Mouse (Mus musculus) intestine, embryonic 16.5 days (tissue): ENCODE data around the gene Cmtm5. TPM values are rescaled to one million over a fixed set of nuclear protein-coding genes. Genes with fewer than 3 reads are reported as not detected.
"Not testable (repeated sequence)": the region's sequence is repeated elsewhere in the genome, so short reads cannot be mapped to it uniquely, and the experiment has no call there.

Experiments
- ATAC-seq: fragments of 200-750 bp; cut with Nextera tagmentation; 2 replicates; pipeline ENCODE4 v1.8.0; 2017; ENCODE audit warnings: moderate TSS enrichment, moderate library complexity
- H3K27ac ChIP-seq: fragments of 300-500 bp; sonication (generic); 2 replicates; pipeline ENCODE4 v1.5.1; 2014; ENCODE audit warnings: mild to moderate bottlenecking, low read length
- H3K27me3 ChIP-seq: fragments of 300-500 bp; sonication (generic); replicated peaks from 2 replicates; pipeline ENCODE4 v1.6.1; 2014; ENCODE audit warnings: low read length, control low read depth, mixed read lengths; ENCODE audit not compliant: control insufficient read depth, insufficient read depth
- H3K36me3 ChIP-seq: fragments of 300-500 bp; sonication (generic); 2 replicates; pipeline ENCODE4 v1.6.1; 2014; ENCODE audit warnings: low read length, control low read depth; ENCODE audit not compliant: control insufficient read depth, insufficient read depth
- H3K4me1 ChIP-seq: fragments of 300-500 bp; sonication (generic); 2 replicates; pipeline ENCODE4 v1.6.1; 2014; ENCODE audit warnings: low read length, control low read depth, mixed read lengths; ENCODE audit not compliant: control insufficient read depth, insufficient read depth
- H3K4me2 ChIP-seq: fragments of 300-500 bp; sonication (generic); 2 replicates; pipeline ENCODE4 v1.6.1; 2014; ENCODE audit warnings: low read depth, low read length, control low read depth
- H3K4me3 ChIP-seq: fragments of 300-500 bp; sonication (generic); 2 replicates; pipeline ENCODE4 v1.5.1; 2014; ENCODE audit warnings: mild to moderate bottlenecking, low read length
- H3K9ac ChIP-seq: fragments of 300-500 bp; sonication (generic); 2 replicates; pipeline ENCODE4 v1.6.1; 2014; ENCODE audit warnings: low read depth, low read length
- H3K9me3 ChIP-seq: fragments of 300-500 bp; sonication (generic); 2 replicates; pipeline ENCODE4 v1.6.1; 2016; ENCODE audit warnings: low read length, control low read depth; ENCODE audit not compliant: control insufficient read depth
- WGBS: fragments of 180-500 bp; shearing (Covaris S2); extraction: QIAGEN DNeasy Blood & Tissue Kit; methylation state at CpG from one replicate; pipeline ENCODE4 v1.1.7; 2014; 5-methylcytosine and 5-hydroxymethylcytosine counted together
- microRNA counts: library from miRNA; unstranded; fragments of <30 nt; microRNA quantifications from one replicate; lab custom pipeline; 2016
- microRNA-seq: library from miRNA; unstranded; fragments of <30 nt; microRNA quantifications from one replicate; pipeline ENCODE4, GENCODE M21; 2016
- polyA plus RNA-seq: library from polyadenylated mRNA; unstranded; fragments of >200 nt; fragmentation: Nextera tagmentation; extraction: Ambion mirVana; gene quantifications from 2 replicates; pipeline ENCODE4 v1.2.1, GENCODE M21; 2015

Gene Cmtm5
- polyA plus RNA-seq, 1 experiment from 2014 or later = 2.8 TPM

- Histone ChIP-seq H3K4me1 (no peaks in the 10 kb centered on the region), H3K9ac (no peak overlapping the region), H3K4me3 (no peak overlapping the region), H3K36me3 (no peaks in the 10 kb centered on the region), H3K9me3 (no peaks in the 10 kb centered on the region), H3K27ac (no peak overlapping the region), H3K27me3 (no peaks in the 10 kb centered on the region), H3K4me2 (no peak overlapping the region)
- ATAC-seq = no peak
- WGBS = 88% methylated on average over 8 of the region's 8 CpGs
Measured at GRCm38 (mm10) chr14:54978664-54979063, 42.6 kb downstream of the Cmtm5 start.

GRCm38 (mm10) chr14:54981934-54982333, 45.9 kb downstream of the Cmtm5 start:
- Histone ChIP-seq H3K4me1 (no peaks in the 10 kb centered on the region), H3K36me3 (no peaks in the 10 kb centered on the region), H3K9ac (no peak overlapping the region), H3K27ac (no peak overlapping the region), H3K27me3 (no peaks in the 10 kb centered on the region), H3K9me3 (no peaks in the 10 kb centered on the region), H3K4me2 (no peak overlapping the region), H3K4me3 (no peak overlapping the region)
- ATAC-seq = no peak
- 98% methylated on average over 7 of the region's 7 CpGs for WGBS

- not testable (repeated sequence) for H3K9ac ChIP-seq, H3K27me3 ChIP-seq, H3K4me1 ChIP-seq, ATAC-seq, H3K4me2 ChIP-seq, H3K9me3 ChIP-seq, H3K36me3 ChIP-seq, H3K27ac ChIP-seq, H3K4me3 ChIP-seq
- 92% methylated on average over 9 of the region's 9 CpGs for WGBS
Measured at GRCm38 (mm10) chr14:54988350-54988874, 52.4 kb downstream of the Cmtm5 start.

MicroRNAs within 50 kb of the gene (microRNA counts, 519-probe panel; counts per million panel counts)
- 2,272 counts per million, percentile 54 among the panel's probes with 10 or more counts for microRNA mmu-miR-208a (lab: Ali Mortazavi, UCI)
- microRNA mmu-miR-208b (lab: Ali Mortazavi, UCI) = 1,707 counts per million, percentile 24 among the panel's probes with 10 or more counts

Small RNA genes within 50 kb of the gene (microRNA-seq; reads per million reads assigned to microRNA genes)
- gene Mir208a (3.6 reads per million, percentile 10 among the genes with 10 or more reads in this experiment), gene Mir208b (45.3 reads per million, percentile 38 among the genes with 10 or more reads in this experiment)

Other genes with a start within 250 kb of the Cmtm5 start
- gene Acin1, start 249.3 kb upstream of the Cmtm5 start, polyA plus RNA-seq = 78.7 and 82.6 TPM in 2 replicates
- 0.07 and 0.15 TPM in 2 replicates for gene Gm29776, start 237.4 kb upstream of the Cmtm5 start, polyA plus RNA-seq
- 0.28 TPM in 1 of 2 replicates, not detected in the other for gene Cebpe, start 224.1 kb upstream of the Cmtm5 start, polyA plus RNA-seq
- gene Slc7a8, start 154.3 kb upstream of the Cmtm5 start, polyA plus RNA-seq = 45.7 and 60.3 TPM in 2 replicates
- 0.13 TPM in 1 of 2 replicates, not detected in the other for gene Rnf212b, start 122.1 kb upstream of the Cmtm5 start, polyA plus RNA-seq
- gene Homez, start 65.3 kb upstream of the Cmtm5 start, polyA plus RNA-seq = 6.1 and 10.2 TPM in 2 replicates
- gene Ppp1r3e, start 58.7 kb upstream of the Cmtm5 start, polyA plus RNA-seq = 1.4 and 1.8 TPM in 2 replicates
- 5.1 and 5.8 TPM in 2 replicates for gene Bcl2l2, start 52.9 kb upstream of the Cmtm5 start, polyA plus RNA-seq
- 0.49 and 0.76 TPM in 2 replicates for gene Gm20521, start 52.8 kb upstream of the Cmtm5 start, polyA plus RNA-seq
- 79.8 and 84.7 TPM in 2 replicates for gene Pabpn1, start 43.8 kb upstream of the Cmtm5 start, polyA plus RNA-seq
- gene Slc22a17, start 23.1 kb upstream of the Cmtm5 start, polyA plus RNA-seq = 21.2 and 23.8 TPM in 2 replicates
- gene Efs, start 10.1 kb upstream of the Cmtm5 start, polyA plus RNA-seq = 17.1 and 18.0 TPM in 2 replicates
- gene Il25, start 3.6 kb upstream of the Cmtm5 start, polyA plus RNA-seq = 0.12 TPM in 1 of 2 replicates, not detected in the other
- 0.46 and 0.77 TPM in 2 replicates for gene Myh6, start 30.7 kb downstream of the Cmtm5 start, polyA plus RNA-seq
- not detected in 2 replicates for gene Gm17428, start 40.7 kb downstream of the Cmtm5 start, polyA plus RNA-seq
- gene Myh7, start 58.4 kb downstream of the Cmtm5 start, polyA plus RNA-seq = 2.6 and 4.1 TPM in 2 replicates
- gene Ngdn, start 79.2 kb downstream of the Cmtm5 start, polyA plus RNA-seq = 87.2 and 89.2 TPM in 2 replicates
- 2.7 and 3.0 TPM in 2 replicates for gene Zfhx2, start 156.1 kb downstream of the Cmtm5 start, polyA plus RNA-seq
- gene Thtpa, start 158.5 kb downstream of the Cmtm5 start, polyA plus RNA-seq = 17.9 and 20.7 TPM in 2 replicates
- gene Ap1g2, start 170.3 kb downstream of the Cmtm5 start, polyA plus RNA-seq = 106 and 120 TPM in 2 replicates
- gene Jph4, start 180.7 kb downstream of the Cmtm5 start, polyA plus RNA-seq = 0.82 and 1.2 TPM in 2 replicates